Comparison of ENCODE assay signal across 20 mouse cellular contexts in genomic region chr11:108885276-108885896, GRCm38 (mm10). TPM values are rescaled to one million over a fixed set of nuclear protein-coding genes. Genes with fewer than 3 reads are reported as not detected.
A peak's percentile ranks its signal among the peaks of the same experiment; 100 is the strongest.
DNase-seq lines count a peak whose midpoint lies in the region; ATAC-seq lines count a peak whose summit lies in the region.
"Had no signal": no experiment of that assay in that cellular context is flagged by ENCODE, and none has a peak within 500 bp of the region (broad histone marks: within the 10 kb centered on the region; RNA-seq: fewer than 3 reads in every experiment).

No protein-coding gene starts in this region.

- H3K27ac ChIP-seq in midbrain, embryonic 10.5 days (replicated peaks), result peak overlapping the region; percentile 70
- H3K27ac ChIP-seq in midbrain, embryonic 16.5 days (ENCODE audit: low read length), result no peak overlapping the region
- H3K27ac ChIP-seq in midbrain, embryonic 14.5 days (replicated peaks; ENCODE audit: low read depth, low read length), result 0 out of 2 replicates have a peak overlapping the region, but pooled peaks have one; percentile 3
- H3K27ac ChIP-seq: gastrocnemius, adult 2 months; hindbrain, embryonic 15.5 days; limb, embryonic 15.5 days; neural tube, embryonic 12.5 days; stomach, postnatal 0 days had no signal

- no peaks in the 10 kb centered on the region for H3K36me3 ChIP-seq in midbrain, embryonic 10.5 days
- no peaks in the 10 kb centered on the region for H3K36me3 ChIP-seq in midbrain, embryonic 16.5 days (ENCODE audit: control insufficient read depth, insufficient read depth, low read length)
- H3K36me3 ChIP-seq in midbrain, embryonic 14.5 days (ENCODE audit: control insufficient read depth, insufficient read depth, low read length), result no peaks in the 10 kb centered on the region
- H3K36me3 ChIP-seq: hindbrain, embryonic 15.5 days; limb, embryonic 15.5 days; neural tube, embryonic 12.5 days had no signal

- 34% methylated on average over 19 of the region's 19 CpGs for WGBS in midbrain, embryonic 10.5 days
- 14% methylated on average over 19 of the region's 19 CpGs for WGBS in midbrain, embryonic 16.5 days
- 14% methylated on average over 19 of the region's 19 CpGs for WGBS in midbrain, embryonic 14.5 days

- ATAC-seq in midbrain, embryonic 16.5 days, result no peak
- ATAC-seq in midbrain, embryonic 14.5 days (ENCODE audit: low FRiP score, low TSS enrichment), result peak; percentile 37; the same call in 1 of the 2 replicates
- ATAC-seq: liver, postnatal 0 days had no signal

- DNase-seq in midbrain, embryonic 10.5 days (ENCODE audit: low spot score), result peak; percentile 77
- peak; percentile 22 for DNase-seq in R1 (ENCODE audit: low read depth, low spot score)
- peak; percentile 28 for DNase-seq in embryo, embryonic 9.5 days (ENCODE audit: extremely low spot score)
- DNase-seq in midbrain, embryonic 14.5 days, result peak; percentile 73
- DNase-seq in heart, adult 8-10 months (ENCODE audit: low spot score), result no peak
- DNase-seq in layer of hippocampus, adult 9-10 months (ENCODE audit: low spot score), result no peak
- DNase-seq: adrenal gland, adult 8-10 months; cerebellum, adult 18-20 months; gastrocnemius, adult 2 months; heart, adult 11 months; kidney, adult 8-10 months; kidney, postnatal 36 days; liver, postnatal 0 days; thymus, postnatal 25 days had no signal

- H3K9me3 ChIP-seq in midbrain, embryonic 10.5 days (replicated peaks), result no peaks in the 10 kb centered on the region
- H3K9me3 ChIP-seq in midbrain, embryonic 16.5 days (replicated peaks; ENCODE audit: control insufficient read depth, low read length, poor library complexity, severe bottlenecking), result no peaks in the 10 kb centered on the region
- no peaks in the 10 kb centered on the region for H3K9me3 ChIP-seq in midbrain, embryonic 14.5 days (ENCODE audit: control insufficient read depth, low read length)
- H3K9me3 ChIP-seq: hindbrain, embryonic 15.5 days; limb, embryonic 15.5 days; neural tube, embryonic 12.5 days had no signal

- H3K9ac ChIP-seq in midbrain, embryonic 16.5 days (ENCODE audit: low read depth, low read length), result no peak overlapping the region
- no peak overlapping the region for H3K9ac ChIP-seq in midbrain, embryonic 14.5 days (replicated peaks; ENCODE audit: low read length)
- H3K9ac ChIP-seq: hindbrain, embryonic 15.5 days; limb, embryonic 15.5 days; liver, postnatal 0 days; neural tube, embryonic 12.5 days had no signal

- H3K4me3 ChIP-seq in midbrain, embryonic 10.5 days, result peak overlapping the region; percentile 16; the same call in 1 of the 2 replicates
- no peak overlapping the region for H3K4me3 ChIP-seq in midbrain, embryonic 16.5 days (ENCODE audit: low read depth, low read length)
- H3K4me3 ChIP-seq in midbrain, embryonic 14.5 days (replicated peaks; ENCODE audit: low read depth, low read length), result no peak overlapping the region
- H3K4me3 ChIP-seq: gastrocnemius, adult 2 months; hindbrain, embryonic 15.5 days; limb, embryonic 15.5 days; neural tube, embryonic 12.5 days had no signal

- H3K4me1 ChIP-seq in midbrain, embryonic 10.5 days, result peaks cover 50% of the 10 kb centered on the region
- H3K4me1 ChIP-seq in midbrain, embryonic 16.5 days (ENCODE audit: control insufficient read depth, insufficient read depth, low read length), result peaks cover 8% of the 10 kb centered on the region
- H3K4me1 ChIP-seq in midbrain, embryonic 14.5 days (ENCODE audit: control insufficient read depth, insufficient read depth, low read length), result peaks cover 6% of the 10 kb centered on the region

- no peak overlapping the region for H3K4me2 ChIP-seq in midbrain, embryonic 16.5 days (ENCODE audit: low read length)
- no peak overlapping the region for H3K4me2 ChIP-seq in midbrain, embryonic 14.5 days (ENCODE audit: low read length)
- H3K4me2 ChIP-seq: hindbrain, embryonic 15.5 days; limb, embryonic 15.5 days; neural tube, embryonic 12.5 days had no signal

- H3K27me3 ChIP-seq in midbrain, embryonic 10.5 days (ENCODE audit: low read depth, poor library complexity, severe bottlenecking), result peaks cover 4% of the 10 kb centered on the region; the same call in 1 of the 2 replicates
- no peaks in the 10 kb centered on the region for H3K27me3 ChIP-seq in midbrain, embryonic 16.5 days (ENCODE audit: control insufficient read depth, insufficient read depth, low read depth, low read length)
- no peaks in the 10 kb centered on the region for H3K27me3 ChIP-seq in midbrain, embryonic 14.5 days (ENCODE audit: control insufficient read depth, insufficient read depth, low read length)
- H3K27me3 ChIP-seq: hindbrain, embryonic 15.5 days; limb, embryonic 15.5 days; neural tube, embryonic 12.5 days had no signal

RNA-seq across cellular contexts. Expression of gene Axin2, which starts 34.8 kb away (rescaled TPM):
- 17.5 and 17.6 TPM in 2 replicates for polyA plus RNA-seq in midbrain, embryonic 10.5 days (2016; fragmentation: Nextera tagmentation; extraction: Ambion mirVana)
- polyA plus RNA-seq in midbrain, embryonic 16.5 days (2015; fragmentation: Nextera tagmentation; extraction: Ambion mirVana), result 9.3 and 11.3 TPM in 2 replicates
- polyA plus RNA-seq in midbrain, embryonic 14.5 days (2014; fragmentation: Nextera tagmentation; extraction: Ambion mirVana), result 14.1 and 19.4 TPM in 2 replicates
- 1 to 10 TPM; 3.7 to 7.3 (median 4.8) TPM for total RNA-seq in heart, adult 8-10 months (2022)
- total RNA-seq: MEL had no signal

Comparison
In these comparisons a context has a peak if more than half of its experiments do, and no peak if none do; other contexts are left out.
1. DNase-seq: peak in midbrain, embryonic 10.5 days (single experiment), R1 (single experiment), embryo, embryonic 9.5 days (single experiment) and midbrain, embryonic 14.5 days (single experiment); none in heart, adult 8-10 months (single experiment) and layer of hippocampus, adult 9-10 months (single experiment).